9 mouse cellular contexts compared by ENCODE assay signal in the genomic region with DNA sequence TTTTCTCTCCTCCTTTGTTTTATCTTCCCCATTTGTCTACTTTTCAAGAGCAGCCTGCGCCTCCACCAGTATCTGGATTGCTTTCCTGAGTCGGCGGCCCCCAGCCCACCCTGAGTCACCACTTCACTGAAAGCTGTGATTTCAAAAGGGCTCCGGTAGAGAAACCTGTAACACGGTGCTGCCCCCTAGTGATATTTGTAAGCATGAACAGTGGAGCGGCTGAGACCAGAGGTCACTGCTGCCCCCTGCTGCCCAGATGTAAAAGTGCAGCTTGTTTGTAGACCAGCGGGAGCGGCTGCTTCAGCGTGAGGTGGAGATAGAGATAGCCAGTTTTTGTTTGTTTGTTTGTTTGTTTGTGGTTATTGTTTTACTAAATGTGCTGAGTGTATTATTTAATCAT. TPM values are rescaled to one million over a fixed set of nuclear protein-coding genes. Genes with fewer than 3 reads are reported as not detected.
DNase-seq lines count a peak whose midpoint lies in the region; ATAC-seq and TF ChIP-seq lines count a peak whose summit lies in the region.
"Had no signal": no experiment of that assay in that cellular context is flagged by ENCODE, and none has a peak within 500 bp of the region (broad histone marks: within the 10 kb centered on the region; RNA-seq: fewer than 3 reads in every experiment).

No protein-coding gene starts in this region.

- intact Hi-C loops in heart, adult 2 months (cut with DNase I): no loop called here

- TF ChIP-seq EP300 in heart, adult 2 months (IDR thresholded peaks at IDR 0.05; ENCODE audit: insufficient read depth, low read depth, low read length): peak; percentile 69; the same call in 1 of the 2 replicates

- H3K4me1 ChIP-seq in heart, adult 2 months (ENCODE audit: control insufficient read depth, insufficient read depth, low read length): 0 out of 2 replicates have a peak, but pooled peaks cover 1% of the 10 kb centered on the region
- no peaks in the 10 kb centered on the region for H3K4me1 ChIP-seq in lung, embryonic 14.5 days (ENCODE audit: insufficient read depth)

- no peaks in the 10 kb centered on the region for H3K9me3 ChIP-seq in lung, embryonic 14.5 days (ENCODE audit: low read depth, low read length)

- H3K27me3 ChIP-seq in heart, adult 2 months (ENCODE audit: control insufficient read depth, insufficient read depth, low read length): no peaks in the 10 kb centered on the region
- no peaks in the 10 kb centered on the region for H3K27me3 ChIP-seq in lung, embryonic 14.5 days (ENCODE audit: insufficient read depth, low read length)

- H3K36me3 ChIP-seq in heart, adult 2 months (ENCODE audit: control insufficient read depth, insufficient read depth, low read length): no peaks in the 10 kb centered on the region
- no peaks in the 10 kb centered on the region for H3K36me3 ChIP-seq in lung, embryonic 14.5 days (ENCODE audit: insufficient read depth)

- H3K4me3 ChIP-seq in heart, adult 2 months: no peak overlapping the region
- H3K4me3 ChIP-seq in lung, embryonic 14.5 days (ENCODE audit: low read depth, low read length): no peak overlapping the region

- TF ChIP-seq POLR2A in heart, adult 2 months (IDR thresholded peaks at IDR 0.05; ENCODE audit: insufficient read depth, low read depth, low read length): no peak

- no peaks in the 10 kb centered on the region for H3K79me2 ChIP-seq in heart, adult 2 months (replicated peaks; ENCODE audit: control insufficient read depth, insufficient read depth, low read length)

- ATAC-seq in lung, embryonic 14.5 days (ENCODE audit: insufficient read depth): peak; percentile 38; the same call in 1 of the 2 replicates

- H3K27ac ChIP-seq in heart, adult 2 months: no peak overlapping the region
- H3K27ac ChIP-seq in lung, embryonic 14.5 days (ENCODE audit: low read depth): no peak overlapping the region

- no peak overlapping the region for H3K4me2 ChIP-seq in lung, embryonic 14.5 days

- no peak overlapping the region for H3K9ac ChIP-seq in heart, adult 2 months (ENCODE audit: low read depth, low read length)
- no peak overlapping the region for H3K9ac ChIP-seq in lung, embryonic 14.5 days

- peak; percentile 88 for DNase-seq in CD4-positive, CD25-positive, alpha-beta regulatory T cell, adult 2 months (ENCODE audit: low read depth, low spot score)
- DNase-seq in adrenal gland, adult 18-20 months (ENCODE audit: low spot score in 2 of 2): peak; percentile 75 to 78
- peak; percentile 83 for DNase-seq in embryo, embryonic 10 days (ENCODE audit: low spot score)
- DNase-seq in heart, adult 2 months: peak; percentile 75 to 83
- peak; percentile 81 for DNase-seq in layer of hippocampus, adult 11-12 months (ENCODE audit: low spot score)
- DNase-seq in lung, embryonic 14.5 days: peak; percentile 92
- peak; percentile 57 for DNase-seq in ovary, postnatal 10 days (ENCODE audit: low spot score)
- DNase-seq in thymus, postnatal 0 days (ENCODE audit: low spot score): peak; percentile 81

- WGBS in heart, adult 2 months: 13% methylated on average over 9 of the region's 9 CpGs
- WGBS in lung, embryonic 14.5 days: 18% methylated on average over 9 of the region's 9 CpGs

- peak; percentile 95 for TF ChIP-seq CTCF in heart, adult 2 months (IDR thresholded peaks at IDR 0.05)
- TF ChIP-seq CTCF in lung, embryonic 14.5 days (IDR thresholded peaks at IDR 0.05; ENCODE audit: low read depth): peak; percentile 98

RNA-seq across cellular contexts. Expression of gene Kcnk15, which starts 15.4 kb away (rescaled TPM):
- total RNA-seq in adrenal gland, adult 18-20 months (2021): not detected
- not detected for total RNA-seq in heart, adult 2 months (2021)
- not detected in 2 replicates for polyA plus RNA-seq in heart, adult 2 months (2012; rRNA removed)
- polyA plus RNA-seq in lung, embryonic 14.5 days (2014; fragmentation: Nextera tagmentation; extraction: Ambion mirVana): not detected in 2 replicates
- not detected in 2 replicates for polyA plus RNA-seq in thymus, postnatal 0 days (2015; fragmentation: Nextera tagmentation; extraction: Ambion mirVana)
- polyA plus RNA-seq: heart, embryonic 14.5 days had no signal

RNA-seq across cellular contexts. Expression of gene Ccn5, which starts 17.4 kb away (rescaled TPM):
- under 1 TPM in 1 of 2 experiments, not detected in 1; 0.51 TPM for total RNA-seq in adrenal gland, adult 18-20 months (2021)
- total RNA-seq in heart, adult 2 months (2021): 1 to 10 TPM; 1.3 to 2.6 TPM
- 11.6 and 18.4 TPM in 2 replicates for polyA plus RNA-seq in heart, adult 2 months (2012; rRNA removed)
- 0.39 and 0.68 TPM in 2 replicates for polyA plus RNA-seq in lung, embryonic 14.5 days (2014; fragmentation: Nextera tagmentation; extraction: Ambion mirVana)
- polyA plus RNA-seq in thymus, postnatal 0 days (2015; fragmentation: Nextera tagmentation; extraction: Ambion mirVana): 0.22 and 0.33 TPM in 2 replicates
